Mouse (Mus musculus) neural tube, embryonic 10.5 days (tissue): ENCODE data around the gene Prickle4.

Experiments used
- DNase-seq: peaks from one replicate; pipeline ENCODE4 v3.0.0-alpha.2; 2017; ENCODE audit warnings: low spot score; ENCODE audit errors: extremely low spot score

Gene Prickle4

GRCm38 (mm10) chr17:47694503-47695336, at the start of gene Prickle4:
Gene Prickle4, minus strand, starts transcription at chr17:47694736.
- peak; percentile 99 for DNase-seq

DNA sequence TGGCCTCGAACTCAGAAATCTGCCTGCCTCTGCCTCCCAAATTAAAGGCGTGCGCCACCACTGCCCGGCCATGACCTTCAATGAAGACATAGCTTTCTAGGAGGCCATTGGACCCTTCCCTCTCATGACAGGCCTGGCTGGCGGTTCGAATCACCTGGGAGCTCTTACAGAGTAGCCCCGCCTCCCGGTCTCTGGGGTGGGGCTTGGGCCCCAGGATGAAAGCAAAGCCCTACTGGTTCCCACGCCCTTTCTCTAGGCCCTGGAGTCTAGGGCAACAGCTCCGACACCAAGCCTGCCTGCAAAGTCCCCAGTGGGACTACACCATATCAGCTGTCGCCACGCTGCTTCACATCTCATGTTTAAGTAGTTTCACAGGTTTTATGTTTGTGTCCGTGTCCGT, 49.5 kb upstream of the Prickle4 start:
- DNase-seq = no peak

DNA sequence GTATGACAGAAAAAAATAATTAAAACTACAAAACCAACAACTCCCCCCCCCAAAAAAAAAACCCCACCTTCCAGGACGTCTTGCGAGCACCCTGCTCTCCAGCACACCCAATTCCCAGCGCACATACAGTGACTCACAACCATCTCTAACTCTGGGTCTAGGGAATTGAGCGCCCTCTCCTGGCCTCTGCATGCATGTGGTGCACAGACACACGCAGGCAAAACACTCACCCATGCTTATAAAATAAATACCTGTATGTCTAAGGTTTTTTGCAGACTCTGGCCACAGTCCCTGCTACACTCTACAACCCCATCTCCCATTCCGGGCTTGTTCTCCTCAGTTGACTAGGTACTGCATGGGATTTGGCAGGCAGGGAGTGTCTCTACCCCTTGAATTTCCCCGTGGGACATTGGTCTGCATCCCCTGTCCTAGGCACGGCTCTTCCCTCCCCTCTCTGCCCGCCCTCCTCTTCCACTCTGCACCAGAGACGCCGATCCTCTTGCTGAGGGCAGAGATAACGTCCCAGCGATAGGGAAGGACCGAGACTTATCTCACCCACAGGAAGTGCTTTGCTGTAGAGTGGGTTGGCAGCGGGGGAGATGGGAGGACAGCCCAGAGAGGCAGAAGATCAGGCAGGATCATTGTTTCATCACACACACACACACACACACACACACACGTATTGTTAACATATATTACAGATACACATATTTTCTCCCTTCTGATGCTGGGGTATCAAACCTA, 48.6 kb upstream of the Prickle4 start:
- DNase-seq = no peak

DNA sequence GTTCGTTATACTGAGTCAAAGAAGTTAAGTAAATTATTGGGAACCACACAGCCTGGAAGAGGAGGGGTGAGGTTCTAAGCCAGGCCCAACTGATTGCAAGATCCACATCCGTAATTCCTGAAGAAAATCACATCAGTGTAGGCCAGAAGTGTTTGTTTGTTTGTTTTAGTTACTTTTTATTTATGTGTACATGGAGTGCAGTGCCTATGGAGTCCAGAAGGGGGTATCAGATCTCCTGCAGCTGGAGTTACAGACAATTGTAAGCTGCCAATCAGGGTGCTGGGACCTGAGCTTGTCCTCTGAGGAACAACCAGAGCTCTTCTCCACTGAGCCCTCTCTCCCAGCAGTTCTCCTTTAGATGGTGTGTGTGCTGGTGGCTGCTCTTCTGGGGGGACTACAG, 45.6 kb upstream of the Prickle4 start:
- no peak for DNase-seq

- DNase-seq = peak; percentile 24
Measured at GRCm38 (mm10) chr17:47738879-47739798, 44.6 kb upstream of the Prickle4 start.

DNA sequence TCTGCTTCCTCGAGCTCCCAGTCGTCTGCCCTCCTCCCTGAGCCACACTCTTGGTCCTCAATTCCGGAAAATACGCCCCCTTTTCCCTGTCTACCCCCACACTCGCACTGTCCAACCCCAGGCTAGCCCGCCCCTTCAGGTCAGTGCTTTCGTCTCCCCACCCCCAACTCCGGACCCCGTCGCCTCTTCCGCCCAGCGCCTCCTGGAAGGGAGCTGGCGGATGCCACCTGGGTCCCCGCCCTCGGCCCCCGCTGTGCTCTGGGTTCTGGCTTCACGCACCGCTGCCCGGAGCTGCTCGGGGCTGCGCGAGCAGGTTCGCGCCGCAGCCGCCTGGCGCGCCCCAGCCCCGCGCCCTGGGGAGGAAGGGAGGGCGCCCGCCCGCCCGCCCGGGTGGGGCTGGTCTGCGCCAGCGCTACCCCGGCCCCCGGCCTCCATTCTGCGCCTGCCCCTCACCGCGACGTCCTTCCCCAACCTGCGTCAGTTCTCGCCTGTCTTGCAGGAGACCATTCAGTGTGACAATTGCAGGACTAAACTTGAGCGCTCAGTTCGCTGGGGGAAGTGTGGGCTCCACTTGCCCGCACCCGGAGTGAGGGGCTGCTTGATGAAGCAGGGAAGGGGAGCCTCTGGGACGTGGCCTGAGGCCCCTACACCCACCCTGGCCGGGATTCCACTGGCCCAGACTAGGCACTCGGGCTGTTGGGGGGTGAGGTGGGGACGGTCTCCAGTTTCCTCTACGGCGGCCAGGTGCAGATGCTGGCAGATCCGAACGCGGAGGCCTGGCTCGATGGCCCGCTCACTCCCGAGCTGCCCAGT, 43.7 kb upstream of the Prickle4 start:
- peak; percentile 56 for DNase-seq

GRCm38 (mm10) chr17:47737271-47738065, 42.9 kb upstream of the Prickle4 start:
- peak; percentile 73 for DNase-seq

GRCm38 (mm10) chr17:47736856-47737255, 42.3 kb upstream of the Prickle4 start, which contains the start of gene Tfeb:
Gene Tfeb, plus strand, starts transcription at chr17:47737030.
- peak; percentile 96 for DNase-seq

- no peak for DNase-seq
Measured at GRCm38 (mm10) chr17:47735553-47736100, 41.1 kb upstream of the Prickle4 start.

DNA sequence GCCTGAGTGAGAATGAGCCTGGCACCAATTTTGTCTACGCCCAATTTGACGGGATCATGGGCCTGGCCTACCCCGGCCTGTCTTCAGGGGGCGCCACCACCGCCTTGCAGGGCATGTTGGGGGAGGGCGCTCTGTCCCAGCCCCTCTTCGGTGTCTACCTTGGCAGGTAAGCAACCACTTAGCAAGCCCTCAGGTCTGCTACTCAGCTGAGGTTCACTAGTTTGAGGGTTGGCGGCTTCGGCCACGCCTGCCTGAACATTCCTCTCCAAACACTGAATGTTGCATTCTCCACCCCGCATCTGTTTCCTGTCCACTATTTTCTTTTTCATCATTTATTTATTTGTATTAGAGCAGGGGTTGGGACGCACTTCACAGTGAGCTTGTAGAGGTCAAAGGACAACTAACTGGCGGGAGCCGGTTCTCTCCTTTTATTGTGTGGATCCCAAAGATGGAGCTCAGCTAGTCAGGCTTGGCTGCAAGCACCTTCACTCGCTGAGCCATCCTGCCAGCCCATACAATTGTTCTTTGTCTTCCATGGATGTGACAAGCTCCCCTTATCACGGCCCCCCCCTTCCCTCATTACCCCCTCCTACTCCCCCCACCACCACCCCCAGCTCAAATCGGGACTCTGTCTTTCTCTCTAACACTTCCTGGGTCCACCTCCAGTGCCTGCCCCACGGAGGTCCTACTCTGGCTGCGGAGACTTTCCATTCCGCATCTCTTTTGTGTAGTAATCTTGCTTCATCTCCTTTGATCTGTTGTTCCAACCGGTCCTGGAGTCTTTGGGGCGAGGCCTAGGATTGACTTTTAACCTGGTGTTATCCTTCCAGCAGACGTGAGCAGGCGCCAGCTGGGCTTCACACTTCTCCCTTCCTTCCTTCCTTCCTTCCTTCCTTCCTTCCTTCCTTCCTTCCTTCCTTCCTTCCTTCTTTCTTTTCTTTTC, 36.4 kb upstream of the Prickle4 start:
- no peak for DNase-seq

GRCm38 (mm10) chr17:47726566-47726965, 32.0 kb upstream of the Prickle4 start, which contains the start of gene Pgc:
Gene Pgc, plus strand, starts transcription at chr17:47726842.
- no peak for DNase-seq

GRCm38 (mm10) chr17:47721183-47721582, 26.6 kb upstream of the Prickle4 start:
- DNase-seq = no peak

DNA sequence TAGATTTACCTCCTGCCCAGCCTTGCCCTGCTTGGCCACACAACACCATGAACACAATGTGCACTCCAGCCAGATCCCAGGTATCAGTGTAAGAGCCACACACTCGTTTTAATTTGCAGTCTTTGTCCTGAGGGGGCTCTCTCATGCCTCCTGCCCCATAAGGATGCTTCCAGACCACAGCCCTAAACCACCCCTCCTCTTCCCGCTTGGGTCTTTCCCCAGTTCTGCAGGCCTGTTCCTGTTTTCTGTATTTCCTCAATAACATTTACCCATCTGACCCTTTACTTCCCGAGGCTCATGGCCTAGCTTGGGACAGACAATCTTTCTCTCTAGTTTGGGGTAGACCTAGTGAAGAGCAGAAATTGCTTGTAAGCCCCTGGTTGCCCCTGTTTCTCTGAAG, 20.5 kb upstream of the Prickle4 start:
- no peak for DNase-seq

DNA sequence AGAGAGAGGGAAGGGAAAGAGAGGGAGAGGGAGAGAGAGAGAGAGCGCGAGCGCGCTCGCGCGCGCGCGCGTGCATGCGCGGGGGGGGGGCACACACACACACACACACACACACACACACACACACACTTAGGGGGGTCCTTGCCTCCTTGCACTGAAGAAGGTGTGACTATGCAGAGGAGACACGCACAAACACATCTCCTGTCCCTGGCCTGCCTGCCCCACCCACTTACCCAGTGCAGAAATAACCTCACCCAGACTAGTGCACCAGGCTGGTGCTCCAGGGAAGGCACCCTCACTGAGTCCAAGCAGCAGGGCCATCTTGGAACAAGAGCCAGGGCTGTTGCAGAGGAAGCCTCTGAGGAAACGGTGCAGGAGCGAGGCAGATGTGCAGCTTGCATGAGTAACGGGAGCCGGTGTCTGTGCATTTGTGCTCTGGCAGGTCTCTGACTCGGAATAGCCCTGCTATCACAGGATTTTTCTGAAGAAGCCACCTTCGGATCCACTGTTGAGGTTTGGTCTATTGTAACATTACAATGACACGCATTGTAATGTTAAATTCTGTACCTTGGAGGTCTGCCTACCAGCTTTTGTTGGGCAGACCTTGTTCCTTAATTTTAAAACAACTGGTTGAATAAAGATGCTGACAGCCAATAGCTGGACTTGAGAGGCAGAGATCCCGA, 18.5 kb upstream of the Prickle4 start:
- DNase-seq = no peak

GRCm38 (mm10) chr17:47711883-47712282, 17.3 kb upstream of the Prickle4 start:
- no peak for DNase-seq

- no peak for DNase-seq
Measured at GRCm38 (mm10) chr17:47710036-47710435, 15.5 kb upstream of the Prickle4 start.

DNA sequence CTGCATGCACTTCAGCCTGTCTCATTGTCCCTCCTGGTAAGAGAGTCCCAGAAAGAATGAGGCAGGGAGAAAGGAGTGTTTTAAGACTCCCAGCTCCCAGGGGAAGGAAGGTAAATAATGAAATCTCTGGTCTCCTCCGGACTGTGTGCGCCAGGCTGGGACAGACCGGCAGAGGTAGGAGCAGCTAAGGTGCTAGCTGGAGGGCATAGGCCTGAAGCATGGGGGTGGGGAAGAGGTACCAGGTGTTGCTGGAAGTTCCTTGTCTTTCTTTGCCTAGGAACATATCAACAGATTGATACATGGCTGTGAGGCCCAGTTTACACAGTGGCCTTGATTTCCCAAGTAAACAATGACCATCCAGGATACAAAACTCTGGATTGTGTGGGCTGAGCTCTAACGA, 14.4 kb upstream of the Prickle4 start:
- DNase-seq = no peak

DNA sequence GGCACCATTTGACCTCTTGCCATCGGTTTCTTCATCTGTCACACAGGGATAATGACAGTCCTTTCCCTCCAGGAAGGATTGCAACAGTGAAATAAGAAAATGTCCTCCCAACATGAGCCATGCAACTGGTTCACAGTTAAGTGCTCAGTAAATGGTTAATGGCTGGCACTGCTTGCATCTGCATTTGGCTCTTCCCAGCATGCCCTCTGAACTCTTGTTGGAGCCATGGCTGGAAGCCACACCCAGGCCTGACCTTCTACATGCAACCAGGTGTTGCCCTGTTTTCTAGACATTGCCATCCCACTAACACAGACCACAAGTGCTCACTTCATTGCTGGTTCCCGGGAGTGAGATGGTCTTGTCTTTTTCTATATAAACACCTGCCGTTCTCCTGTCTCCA, 13.4 kb upstream of the Prickle4 start:
- DNase-seq = no peak
